Mouse (Mus musculus) kidney, postnatal 0 days (tissue): ENCODE results near the gene Rabggtb. TPM values are rescaled to one million over a fixed set of nuclear protein-coding genes. Genes with fewer than 3 reads are reported as not detected.

ENCODE experiments used
- ATAC-seq: fragments of 200-750 bp; cut with Nextera tagmentation; replicated peaks from 2 replicates; pipeline ENCODE4 v1.8.0; 2017; ENCODE audit warnings: low read depth, moderate number of reproducible peaks, moderate TSS enrichment, moderate library complexity; ENCODE audit not compliant: low FRiP score
- DNase-seq: peaks from one replicate; pipeline ENCODE4 v3.0.0-alpha.2; 2016; ENCODE audit warnings: low spot score
- H3K27ac ChIP-seq: fragments of 300-500 bp; sonication (generic); 2 replicates; pipeline ENCODE4 v1.5.1; 2014; ENCODE audit warnings: mild to moderate bottlenecking
- H3K27me3 ChIP-seq: fragments of 300-500 bp; sonication (generic); 2 replicates; pipeline ENCODE4 v1.6.1; 2014; ENCODE audit warnings: low read length, mixed read lengths; ENCODE audit not compliant: insufficient read depth
- H3K36me3 ChIP-seq: fragments of 300-500 bp; sonication (generic); 2 replicates; pipeline ENCODE4 v1.6.1; 2014; ENCODE audit warnings: low read length, mixed read lengths; ENCODE audit not compliant: insufficient read depth
- H3K4me1 ChIP-seq: fragments of 300-500 bp; sonication (generic); replicated peaks from 2 replicates; pipeline ENCODE4 v1.6.1; 2014; ENCODE audit warnings: antibody characterized with exemption, low read length, mixed read lengths; ENCODE audit not compliant: insufficient read depth
- H3K4me2 ChIP-seq: fragments of 300-500 bp; sonication (generic); 2 replicates; pipeline ENCODE4 v1.6.1; 2014; ENCODE audit warnings: mild to moderate bottlenecking, low read length, moderate library complexity, mixed read lengths
- H3K4me3 ChIP-seq: fragments of 300-500 bp; sonication (generic); replicated peaks from 2 replicates; pipeline ENCODE4 v1.5.1; 2014; ENCODE audit warnings: low read depth, low read length
- H3K9ac ChIP-seq: fragments of 300-500 bp; sonication (generic); 2 replicates; pipeline ENCODE4 v1.6.1; 2014; ENCODE audit warnings: low read depth, low read length
- H3K9me3 ChIP-seq: fragments of 300-500 bp; sonication (generic); replicated peaks from 2 replicates; pipeline ENCODE4 v1.6.1; 2016; ENCODE audit warnings: low read length, inconsistent platforms, mixed read lengths
- CTCF ChIP-seq: IDR thresholded peaks from 2 replicates; pipeline ENCODE4 v1.5.1; 2016; ENCODE audit warnings: antibody characterized with exemption, low read depth, mild to moderate bottlenecking, moderate library complexity
- WGBS: fragments of 180-500 bp; shearing (Covaris S2); extraction: QIAGEN DNeasy Blood & Tissue Kit; methylation state at CpG from one replicate; pipeline ENCODE4 v1.1.7; 2014; 5-methylcytosine and 5-hydroxymethylcytosine counted together
- polyA plus RNA-seq: library from polyadenylated mRNA; unstranded; fragments of >200 nt; fragmentation: Nextera tagmentation; extraction: Ambion mirVana; gene quantifications from 2 replicates; pipeline ENCODE4 v1.2.1, GENCODE M21; 2015

The Rabggtb gene
- polyA plus RNA-seq, 1 experiment from 2014 or later, result 55.0 TPM

GRCm38 (mm10) chr3:153911197-153911881 lies 1.5 kb downstream of the Rabggtb start:
- Histone ChIP-seq H3K4me1 (peaks cover 10% of the 10 kb centered on the region; the same call in 1 of the 2 replicates), H3K9ac (peak overlapping the region; percentile 95), H3K27ac (0 out of 2 replicates have a peak overlapping the region, but pooled peaks have one; percentile 93), H3K4me3 (peak overlapping the region; percentile 83), H3K4me2 (peak overlapping the region; percentile 74), H3K9me3 (no peaks in the 10 kb centered on the region), H3K27me3 (no peaks in the 10 kb centered on the region), H3K36me3 (peaks cover 34% of the 10 kb centered on the region)
- WGBS, result 37% methylated on average over 8 of the region's 8 CpGs
- ATAC-seq, result no peak
- TF ChIP-seq CTCF, result no peak
- DNase-seq, result no peak

- WGBS, result 66% methylated on average over 7 of the region's 7 CpGs
- no peak for TF ChIP-seq CTCF
- H3K4me3 ChIP-seq, result peak overlapping the region; percentile 83; the same call in 1 of the 2 replicates
- peaks cover 42% of the 10 kb centered on the region for H3K36me3 ChIP-seq
- H3K9me3 ChIP-seq, result no peaks in the 10 kb centered on the region
- no peak overlapping the region for H3K27ac ChIP-seq
- no peaks in the 10 kb centered on the region for H3K27me3 ChIP-seq
- H3K4me2 ChIP-seq, result peak overlapping the region; percentile 74
- 0 out of 2 replicates have a peak overlapping the region, but pooled peaks have one; percentile 27 for H3K9ac ChIP-seq
- H3K4me1 ChIP-seq, result peaks cover 10% of the 10 kb centered on the region; the same call in 1 of the 2 replicates
- ATAC-seq, result no peak
- no peak for DNase-seq
Observed at GRCm38 (mm10) chr3:153910489-153910888, 2.3 kb downstream of the Rabggtb start.

- no peak for ATAC-seq
Observed at GRCm38 (mm10) chr3:153908919-153909318, 3.9 kb downstream of the Rabggtb start.

GRCm38 (mm10) chr3:153906136-153906871 lies 6.5 kb downstream of the Rabggtb start, which contains the start of gene Msh4:
Gene Msh4 (minus strand): TSS chr3:153906138.
- no peaks in the 10 kb centered on the region for H3K27me3 ChIP-seq
- H3K4me1 ChIP-seq, result peaks cover 7% of the 10 kb centered on the region; the same call in 1 of the 2 replicates
- no peak for DNase-seq
- H3K9ac ChIP-seq, result no peak within 1 kb of the TSS
- no peak within 1 kb of the TSS for H3K27ac ChIP-seq
- no peaks in the 10 kb centered on the region for H3K9me3 ChIP-seq
- peaks cover 52% of the 10 kb centered on the region for H3K36me3 ChIP-seq
- ATAC-seq, result 0 out of 2 replicates have a peak, but pooled peaks have one; percentile 2
- 84% methylated on average over 9 of the region's 9 CpGs for WGBS
- H3K4me3 ChIP-seq, result no peak within 1 kb of the TSS
- TF ChIP-seq CTCF, result no peak
- no peak within 1 kb of the TSS for H3K4me2 ChIP-seq

More at GRCm38 (mm10) chr3:153908919-153909318, 3.9 kb downstream of the Rabggtb start:
- Histone ChIP-seq H3K27me3 (no peaks in the 10 kb centered on the region), H3K4me3 (no peak overlapping the region), H3K4me1 (peaks cover 10% of the 10 kb centered on the region; the same call in 1 of the 2 replicates), H3K9me3 (no peaks in the 10 kb centered on the region), H3K27ac (no peak overlapping the region), H3K9ac (no peak overlapping the region), H3K36me3 (peaks cover 49% of the 10 kb centered on the region), H3K4me2 (no peak overlapping the region)
- DNase-seq, result no peak
- no peak for TF ChIP-seq CTCF
- 69% methylated on average over 5 of the region's 5 CpGs for WGBS

GRCm38 (mm10) chr3:153905251-153906135 lies 7.3 kb downstream of the Rabggtb start:
- H3K36me3 ChIP-seq, result peaks cover 51% of the 10 kb centered on the region
- H3K4me2 ChIP-seq, result no peak overlapping the region
- no peak for TF ChIP-seq CTCF
- H3K9ac ChIP-seq, result no peak overlapping the region
- H3K27me3 ChIP-seq, result no peaks in the 10 kb centered on the region
- no peak for DNase-seq
- H3K4me1 ChIP-seq, result peaks cover 2% of the 10 kb centered on the region; the same call in 1 of the 2 replicates
- WGBS, result 87% methylated on average over 49 of the region's 49 CpGs
- H3K4me3 ChIP-seq, result no peak overlapping the region
- no peak overlapping the region for H3K27ac ChIP-seq
- no peaks in the 10 kb centered on the region for H3K9me3 ChIP-seq
- peak; percentile 40; the same call in 1 of the 2 replicates for ATAC-seq
